Mouse (Mus musculus) thymus, adult 2 months (tissue): Measurements from ENCODE around the gene Gli1.

Experiments used
- CTCF ChIP-seq: fragments of 200-500 bp; IDR thresholded peaks from 2 replicates; pipeline ENCODE4 v1.5.1; 2012; ENCODE audit warnings: mild to moderate bottlenecking, control low read depth, low read length, moderate library complexity, borderline replicate concordance; ENCODE audit not compliant: control insufficient read depth, poor library complexity, insufficient read depth; ENCODE audit errors: extremely low read depth
- POLR2A ChIP-seq: fragments of 200-500 bp; IDR thresholded peaks from 2 replicates; pipeline ENCODE4 v1.6.1; 2012; ENCODE audit warnings: mild to moderate bottlenecking, low read length, control low read depth, moderate library complexity; ENCODE audit not compliant: control insufficient read depth, poor library complexity, insufficient read depth; ENCODE audit errors: extremely low read depth

DNA sequence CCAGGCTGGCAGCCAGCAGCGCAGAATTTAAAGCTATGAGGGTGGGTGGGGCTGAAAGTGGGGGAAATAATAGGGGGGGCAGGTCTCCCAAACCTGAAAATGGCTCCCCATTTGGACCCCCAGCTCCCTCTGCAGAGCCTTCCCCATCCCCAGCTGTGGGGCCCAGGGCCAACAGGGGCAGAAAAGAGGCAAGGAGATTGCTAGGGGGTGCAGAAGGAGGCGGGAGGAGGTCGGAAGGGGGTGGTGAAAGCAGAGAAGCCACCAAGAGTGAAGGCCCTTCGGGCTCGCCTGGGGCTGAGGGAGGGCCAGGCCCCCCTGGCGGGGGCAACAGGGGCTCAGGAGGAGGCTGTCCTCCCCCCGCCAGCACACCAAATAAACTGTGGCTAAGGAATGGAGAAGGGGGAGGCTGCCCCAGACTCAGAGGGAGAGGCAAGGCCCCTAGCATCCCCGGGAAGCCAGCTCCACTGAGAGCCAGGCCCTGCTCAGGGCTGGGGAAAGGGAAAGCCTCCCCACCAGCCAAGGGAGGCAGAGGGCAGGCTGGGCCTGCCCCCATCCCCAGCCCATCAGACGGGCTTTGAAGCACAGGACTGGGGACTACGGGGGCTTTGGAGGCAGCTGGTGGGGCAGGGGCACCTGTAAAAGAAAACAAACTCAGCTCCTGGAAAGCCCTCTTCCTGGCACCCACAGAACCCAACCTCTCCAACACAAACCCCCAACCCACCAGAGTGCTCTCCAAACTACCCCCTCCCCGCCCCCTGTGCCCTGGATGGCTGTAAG is 56.9 kb downstream of the Gli1 start:
- TF ChIP-seq CTCF (no peak), POLR2A (no peak)
